Mouse (Mus musculus) bone marrow macrophage, adult 2 months (primary cell): Measurements from ENCODE around the gene Eral1. TPM values are rescaled to one million over a fixed set of nuclear protein-coding genes. Genes with fewer than 3 reads are reported as not detected.

Experiments used
- H3K27ac ChIP-seq: 2 replicates; pipeline ENCODE4 v1.5.1; 2012; ENCODE audit warnings: low read depth, low read length; ENCODE audit not compliant: insufficient read depth
- H3K4me1 ChIP-seq: 2 replicates; pipeline ENCODE4 v1.6.1; 2012; ENCODE audit warnings: low read length; ENCODE audit not compliant: control insufficient read depth, insufficient read depth
- H3K4me3 ChIP-seq: 2 replicates; pipeline ENCODE4 v1.5.1; 2012; ENCODE audit warnings: mild to moderate bottlenecking, low read length, moderate library complexity; ENCODE audit not compliant: insufficient read depth
- CTCF ChIP-seq: IDR thresholded peaks from 2 replicates; pipeline ENCODE4 v1.5.1; 2012; ENCODE audit warnings: low read depth, mild to moderate bottlenecking, low read length, moderate library complexity
- POLR2A ChIP-seq: IDR thresholded peaks from 2 replicates; pipeline ENCODE4 v1.6.1; 2012; ENCODE audit warnings: mild to moderate bottlenecking, low read depth, low read length, borderline replicate concordance
- polyA plus RNA-seq: library from polyadenylated mRNA; stranded (reverse); fragments of >200 nt; gene quantifications from 2 replicates; pipeline ENCODE4 v1.2.4, GENCODE M21; 2012; ENCODE audit not compliant: missing spikeins, insufficient read depth, insufficient read length

The Eral1 gene
- polyA plus RNA-seq, 1 experiment: 19.5 TPM

GRCm38 (mm10) chr11:78030600-78030999, 49.6 kb downstream of the Eral1 start:
- TF ChIP-seq POLR2A: no peak
- TF ChIP-seq CTCF: no peak
- no peak overlapping the region for H3K4me3 ChIP-seq
- peaks cover 29% of the 10 kb centered on the region for H3K4me1 ChIP-seq
- H3K27ac ChIP-seq: no peak overlapping the region

GRCm38 (mm10) chr11:78029240-78029639, 50.9 kb downstream of the Eral1 start:
- TF ChIP-seq CTCF (no peak), POLR2A (no peak)
- Histone ChIP-seq H3K4me3 (no peak overlapping the region), H3K27ac (no peak overlapping the region), H3K4me1 (peaks cover 29% of the 10 kb centered on the region)

- Histone ChIP-seq H3K4me3 (no peak overlapping the region), H3K27ac (no peak overlapping the region), H3K4me1 (peaks cover 7% of the 10 kb centered on the region)
- peak; percentile 19; the same call in 1 of the 2 replicates for TF ChIP-seq CTCF
- TF ChIP-seq POLR2A: no peak
Observed at GRCm38 (mm10) chr11:78023607-78024006, 56.6 kb downstream of the Eral1 start.

Other genes starting within 250 kb of the Eral1 start
- gene Pipox, start 186.3 kb downstream of the Eral1 start, polyA plus RNA-seq: not detected in 2 replicates
- 0.24 TPM in 1 of 2 replicates, not detected in the other for gene Sez6, start 149.6 kb downstream of the Eral1 start, polyA plus RNA-seq
- gene Phf12, start 97.6 kb downstream of the Eral1 start, polyA plus RNA-seq: 42.5 and 47.8 TPM in 2 replicates
- 2.8 and 3.5 TPM in 2 replicates for gene Dhrs13, start 48.1 kb downstream of the Eral1 start, polyA plus RNA-seq
- 59.0 and 64.0 TPM in 2 replicates for gene Flot2, start 42.5 kb downstream of the Eral1 start, polyA plus RNA-seq
- 9.7 and 11.4 TPM in 2 replicates for gene Fam222b, start 14.3 kb upstream of the Eral1 start, polyA plus RNA-seq
- 0.68 TPM in 1 of 2 replicates, not detected in the other for gene Traf4, start 85.2 kb upstream of the Eral1 start, polyA plus RNA-seq
- gene Nek8, start 96.3 kb upstream of the Eral1 start, polyA plus RNA-seq: 4.8 and 5.2 TPM in 2 replicates
- 2.2 and 2.5 TPM in 2 replicates for gene Tlcd1, start 96.3 kb upstream of the Eral1 start, polyA plus RNA-seq
- gene Rpl23a, start 103.2 kb upstream of the Eral1 start, polyA plus RNA-seq: 867 and 1,013 TPM in 2 replicates
- gene Rab34, start 108.0 kb upstream of the Eral1 start, polyA plus RNA-seq: 28.8 and 30.5 TPM in 2 replicates
- 0.92 TPM in 1 of 2 replicates, not detected in the other for gene Proca1, start 113.0 kb upstream of the Eral1 start, polyA plus RNA-seq
- gene Sdf2, start 165.4 kb upstream of the Eral1 start, polyA plus RNA-seq: 83.1 and 103 TPM in 2 replicates
- gene Supt6, start 165.6 kb upstream of the Eral1 start, polyA plus RNA-seq: 33.6 and 39.1 TPM in 2 replicates
- 168 and 187 TPM in 2 replicates for gene 2610507B11Rik, start 181.4 kb upstream of the Eral1 start, polyA plus RNA-seq
- 3.5 and 4.4 TPM in 2 replicates for gene BC030499, start 210.5 kb upstream of the Eral1 start, polyA plus RNA-seq
- gene Spag5, start 221.1 kb upstream of the Eral1 start, polyA plus RNA-seq: 19.3 and 28.1 TPM in 2 replicates
- 21.9 and 31.0 TPM in 2 replicates for gene Aldoc, start 242.6 kb upstream of the Eral1 start, polyA plus RNA-seq
- 80.8 and 85.9 TPM in 2 replicates for gene Pigs, start 248.0 kb upstream of the Eral1 start, polyA plus RNA-seq